Comparison of ENCODE assay signal across 10 mouse cellular contexts in the genomic region with DNA sequence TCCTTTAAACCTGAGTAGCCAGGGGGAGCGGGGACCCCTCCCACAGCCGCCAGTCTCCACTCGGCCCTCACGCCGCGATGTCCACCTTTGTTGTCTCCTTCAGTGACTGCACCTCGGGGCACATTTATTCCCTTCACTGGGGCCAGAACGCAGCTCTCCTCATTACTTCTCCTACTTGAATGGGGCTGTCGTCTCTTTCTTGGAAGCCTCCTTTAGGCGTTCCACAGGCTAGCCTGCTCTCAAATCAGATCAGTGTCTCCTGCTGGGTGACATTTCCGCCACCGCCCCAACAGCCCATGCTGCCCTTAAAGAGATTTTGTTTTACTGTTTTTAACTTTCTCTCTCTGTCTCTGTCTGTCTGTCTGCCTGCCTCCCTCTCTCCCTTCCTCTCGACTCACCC. TPM values are rescaled to one million over a fixed set of nuclear protein-coding genes. Genes with fewer than 3 reads are reported as not detected.
A peak's percentile ranks its signal among the peaks of the same experiment; 100 is the strongest.
DNase-seq lines count a peak whose midpoint lies in the region; ATAC-seq and TF ChIP-seq lines count a peak whose summit lies in the region.
"Had no signal": no experiment of that assay in that cellular context is flagged by ENCODE, and none has a peak within 500 bp of the region (broad histone marks: within the 10 kb centered on the region; RNA-seq: fewer than 3 reads in every experiment).

No protein-coding gene starts in this region.

- DNase-seq in heart, adult 2 months: no peak
- DNase-seq in embryonic facial prominence, embryonic 10.5 days (ENCODE audit: low spot score): no peak
- DNase-seq in hindbrain, embryonic 14.5 days (ENCODE audit: low spot score): no peak
- DNase-seq in right cerebral cortex, postnatal 36 days (ENCODE audit: low spot score in 2 of 2): no peak
- DNase-seq in thymus, postnatal 36 days: no peak
- DNase-seq in right cerebral cortex, adult 2 months (ENCODE audit: low spot score in 2 of 2): no peak
- DNase-seq: B cell, adult 2 months had no signal

- 5% methylated on average over 13 of the region's 13 CpGs for WGBS in heart, embryonic 13.5 days
- 13% methylated on average over 13 of the region's 13 CpGs for WGBS in heart, adult 2 months
- WGBS in embryonic facial prominence, embryonic 10.5 days: 7% methylated on average over 13 of the region's 13 CpGs
- 9% methylated on average over 13 of the region's 13 CpGs for WGBS in hindbrain, embryonic 14.5 days
- WGBS in midbrain, embryonic 12.5 days: 10% methylated on average over 13 of the region's 13 CpGs

- peak overlapping the region; percentile 71 for H3K9ac ChIP-seq in heart, embryonic 13.5 days
- no peak overlapping the region for H3K9ac ChIP-seq in heart, adult 2 months (ENCODE audit: low read depth, low read length)
- H3K9ac ChIP-seq in hindbrain, embryonic 14.5 days: peak overlapping the region; percentile 41
- 0 out of 2 replicates have a peak overlapping the region, but pooled peaks have one; percentile 12 for H3K9ac ChIP-seq in midbrain, embryonic 12.5 days (replicated peaks)

- ATAC-seq in heart, embryonic 13.5 days (ENCODE audit: extremely low read depth, insufficient number of reproducible peaks, low FRiP score, low TSS enrichment): no peak
- ATAC-seq in hindbrain, embryonic 14.5 days (ENCODE audit: low FRiP score): no peak
- no peak for ATAC-seq in midbrain, embryonic 12.5 days (ENCODE audit: low FRiP score, low read depth)

- H3K4me1 ChIP-seq in heart, embryonic 13.5 days: peaks cover 19% of the 10 kb centered on the region
- no peaks in the 10 kb centered on the region for H3K4me1 ChIP-seq in heart, adult 2 months (ENCODE audit: control insufficient read depth, insufficient read depth, low read length)
- H3K4me1 ChIP-seq in embryonic facial prominence, embryonic 10.5 days: peaks cover 19% of the 10 kb centered on the region
- H3K4me1 ChIP-seq in hindbrain, embryonic 14.5 days (replicated peaks; ENCODE audit: control insufficient read depth, insufficient read depth, low read length): 0 out of 2 replicates have a peak, but pooled peaks cover 3% of the 10 kb centered on the region
- H3K4me1 ChIP-seq in midbrain, embryonic 12.5 days: peaks cover 10% of the 10 kb centered on the region

- no peak for TF ChIP-seq CTCF in heart, adult 2 months (IDR thresholded peaks at IDR 0.05)

- H3K4me2 ChIP-seq in heart, embryonic 13.5 days: peak overlapping the region; percentile 70
- H3K4me2 ChIP-seq in hindbrain, embryonic 14.5 days (replicated peaks): peak overlapping the region; percentile 45
- H3K4me2 ChIP-seq in midbrain, embryonic 12.5 days (replicated peaks): peak overlapping the region; percentile 40

- H3K9me3 ChIP-seq in heart, embryonic 13.5 days: no peaks in the 10 kb centered on the region
- 0 out of 2 replicates have a peak, but pooled peaks cover 2% of the 10 kb centered on the region for H3K9me3 ChIP-seq in embryonic facial prominence, embryonic 10.5 days
- no peaks in the 10 kb centered on the region for H3K9me3 ChIP-seq in hindbrain, embryonic 14.5 days (ENCODE audit: control insufficient read depth, low read length)
- no peaks in the 10 kb centered on the region for H3K9me3 ChIP-seq in midbrain, embryonic 12.5 days

- no peak for TF ChIP-seq EP300 in heart, adult 2 months (IDR thresholded peaks at IDR 0.05; ENCODE audit: insufficient read depth, low read depth, low read length)

- peak overlapping the region; percentile 40 for H3K4me3 ChIP-seq in heart, embryonic 13.5 days
- no peak overlapping the region for H3K4me3 ChIP-seq in heart, adult 2 months
- H3K4me3 ChIP-seq in embryonic facial prominence, embryonic 10.5 days: peak overlapping the region; percentile 46
- H3K4me3 ChIP-seq in hindbrain, embryonic 14.5 days (replicated peaks; ENCODE audit: low read length): peak overlapping the region; percentile 12; the same call in 1 of the 2 replicates
- no peak overlapping the region for H3K4me3 ChIP-seq in midbrain, embryonic 12.5 days

- H3K36me3 ChIP-seq in heart, embryonic 13.5 days: no peaks in the 10 kb centered on the region
- no peaks in the 10 kb centered on the region for H3K36me3 ChIP-seq in heart, adult 2 months (ENCODE audit: control insufficient read depth, insufficient read depth, low read length)
- no peaks in the 10 kb centered on the region for H3K36me3 ChIP-seq in embryonic facial prominence, embryonic 10.5 days (replicated peaks)
- no peaks in the 10 kb centered on the region for H3K36me3 ChIP-seq in hindbrain, embryonic 14.5 days (replicated peaks; ENCODE audit: control insufficient read depth, insufficient read depth)
- H3K36me3 ChIP-seq in midbrain, embryonic 12.5 days: no peaks in the 10 kb centered on the region

- H3K27me3 ChIP-seq in heart, embryonic 13.5 days (replicated peaks): peaks cover 13% of the 10 kb centered on the region; the same call in 1 of the 2 replicates
- no peaks in the 10 kb centered on the region; the same call in 1 of the 2 replicates for H3K27me3 ChIP-seq in heart, adult 2 months (ENCODE audit: control insufficient read depth, insufficient read depth, low read length)
- H3K27me3 ChIP-seq in embryonic facial prominence, embryonic 10.5 days (replicated peaks; ENCODE audit: low read depth, poor library complexity, severe bottlenecking): peaks cover 26% of the 10 kb centered on the region
- H3K27me3 ChIP-seq in hindbrain, embryonic 14.5 days (ENCODE audit: control insufficient read depth, insufficient read depth, low read length): no peaks in the 10 kb centered on the region
- peaks cover 25% of the 10 kb centered on the region for H3K27me3 ChIP-seq in midbrain, embryonic 12.5 days

- H3K27ac ChIP-seq in heart, embryonic 13.5 days (replicated peaks): no peak overlapping the region
- no peak overlapping the region for H3K27ac ChIP-seq in heart, adult 2 months
- peak overlapping the region; percentile 63 for H3K27ac ChIP-seq in embryonic facial prominence, embryonic 10.5 days (replicated peaks)
- no peak overlapping the region for H3K27ac ChIP-seq in hindbrain, embryonic 14.5 days
- no peak overlapping the region for H3K27ac ChIP-seq in midbrain, embryonic 12.5 days (replicated peaks)

- H3K79me2 ChIP-seq in heart, adult 2 months (replicated peaks; ENCODE audit: control insufficient read depth, insufficient read depth, low read length): no peaks in the 10 kb centered on the region

- TF ChIP-seq POLR2A in heart, adult 2 months (IDR thresholded peaks at IDR 0.05; ENCODE audit: insufficient read depth, low read depth, low read length): no peak

- intact Hi-C loops in heart, adult 2 months (cut with DNase I): no loop called here

RNA-seq across cellular contexts. Expression of a gene that starts 9.9 kb away (rescaled TPM):
- polyA plus RNA-seq in heart, embryonic 13.5 days (2015; fragmentation: Nextera tagmentation; extraction: Ambion mirVana): 0.05 and 0.08 TPM in 2 replicates
- total RNA-seq in heart, adult 2 months (2021): not detected
- not detected in 2 replicates for polyA plus RNA-seq in heart, adult 2 months (2012; rRNA removed)
- 1.4 and 1.7 TPM in 2 replicates for polyA plus RNA-seq in embryonic facial prominence, embryonic 10.5 days (2016; fragmentation: Nextera tagmentation; extraction: Ambion mirVana)
- polyA plus RNA-seq in hindbrain, embryonic 14.5 days (2014; fragmentation: Nextera tagmentation; extraction: Ambion mirVana): 35.9 and 37.9 TPM in 2 replicates
- 7.8 and 9.8 TPM in 2 replicates for polyA plus RNA-seq in midbrain, embryonic 12.5 days (2016; fragmentation: Nextera tagmentation; extraction: Ambion mirVana)
- polyA plus RNA-seq: spleen, adult 2 months had no signal

Comparison
In these comparisons a context has a peak if more than half of its experiments do, and no peak if none do; other contexts are left out.
1. H3K4me3 ChIP-seq: peak in heart, embryonic 13.5 days (single experiment), embryonic facial prominence, embryonic 10.5 days (single experiment) and hindbrain, embryonic 14.5 days (single experiment); none in heart, adult 2 months (single experiment) and midbrain, embryonic 12.5 days (single experiment).
2. Peak in every context shown above with its lines, with median percentiles within 50 percentile points of each other: H3K4me2 ChIP-seq.